Mouse (Mus musculus) large intestine, adult 2 months (tissue): ENCODE measurements around the gene Gfra4. TPM values are rescaled to one million over a fixed set of nuclear protein-coding genes. Genes with fewer than 3 reads are reported as not detected.
"Not testable (repeated sequence)": the region's sequence is repeated elsewhere in the genome, so short reads cannot be mapped to it uniquely, and the experiment has no call there.

ENCODE experiments used
- DNase-seq: peaks from one replicate; pipeline ENCODE4 v3.0.0-alpha.2; 2012; ENCODE audit warnings: low read depth, low spot score
- WGBS: fragments of 180-500 bp; shearing (Covaris S2); methylation state at CpG from one replicate; pipeline ENCODE4 v1.1.7; 2018; 5-methylcytosine and 5-hydroxymethylcytosine counted together
- polyA plus RNA-seq: library from polyadenylated mRNA; depleted of rRNA; stranded (reverse); fragments of >200 nt; gene quantifications from 2 replicates; pipeline ENCODE4 v1.2.3, GENCODE M21; 2012

Gene Gfra4
- polyA plus RNA-seq, 1 experiment = 15.4 TPM

DNA sequence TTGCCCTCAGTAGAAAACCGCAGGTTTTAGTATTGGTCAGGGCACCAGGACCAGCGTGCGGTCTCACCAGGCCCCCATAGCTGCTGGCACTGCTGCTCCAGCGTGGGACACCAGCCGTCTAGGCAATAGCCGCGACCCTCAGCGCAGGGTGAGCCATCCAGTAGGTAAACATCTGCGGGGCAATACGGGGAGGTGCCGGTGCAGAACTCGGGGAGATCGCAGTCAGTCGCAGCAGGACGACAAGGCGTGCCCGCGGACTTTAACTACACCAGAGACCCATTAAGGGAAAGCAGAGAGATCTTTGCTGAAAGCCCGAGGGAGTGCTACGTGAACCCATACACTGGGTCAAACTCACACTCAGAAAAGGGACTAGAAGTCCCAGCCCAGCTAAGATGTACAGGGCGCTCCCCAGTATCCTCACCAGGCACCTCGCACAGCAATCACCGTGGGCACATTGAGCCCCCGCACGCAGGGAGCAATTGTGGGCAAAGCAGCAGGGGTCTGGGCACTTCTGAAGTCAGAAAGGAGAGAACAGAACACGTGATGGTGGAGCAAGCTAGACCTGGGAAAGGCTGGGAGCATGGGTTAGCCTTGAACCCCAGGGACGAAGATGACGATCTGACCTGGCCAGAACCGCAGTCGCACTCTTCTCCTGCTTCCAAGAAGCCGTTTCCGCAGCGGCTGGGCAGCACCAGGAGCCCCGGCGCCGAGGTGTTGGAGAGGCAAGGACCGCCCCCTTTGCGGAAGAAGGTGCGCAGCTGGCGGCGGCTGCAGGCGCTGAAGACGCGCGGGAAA is 11.2 kb upstream of the Gfra4 start:
- WGBS = 12% methylated on average over 45 of the region's 45 CpGs
- DNase-seq = no peak

- no peak for DNase-seq
- 52% methylated on average over 6 of the region's 6 CpGs for WGBS
Measured at GRCm38 (mm10) chr2:131052862-131053418, 10.1 kb upstream of the Gfra4 start.

GRCm38 (mm10) chr2:131052043-131052442 is 9.2 kb upstream of the Gfra4 start:
- 62% methylated on average over 5 of the region's 5 CpGs for WGBS
- no peak for DNase-seq

DNA sequence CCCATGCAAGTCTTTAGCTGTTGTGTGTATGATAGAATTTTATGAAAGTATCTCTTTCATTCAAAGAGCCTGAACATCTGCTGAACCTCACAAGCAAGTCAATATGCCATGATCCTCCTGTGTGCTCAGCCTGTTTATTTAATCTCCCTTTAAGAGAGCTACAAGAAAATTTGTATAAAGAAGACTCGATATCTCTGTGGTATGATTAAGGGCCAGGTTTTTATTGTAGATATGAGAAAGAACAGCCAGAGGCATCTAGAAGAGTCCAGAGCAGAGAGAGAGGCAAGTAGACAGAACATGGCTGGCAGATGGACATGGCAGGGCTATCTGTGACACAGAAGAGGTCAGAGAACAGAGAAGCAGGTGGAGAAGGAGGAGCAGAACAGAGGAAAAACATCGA is 3.1 kb upstream of the Gfra4 start:
- WGBS = 60% methylated on average over 2 of the region's 2 CpGs
- DNase-seq = no peak

- 38% methylated on average over 9 of the region's 9 CpGs for WGBS
- DNase-seq = no peak
Measured at GRCm38 (mm10) chr2:131044989-131045720, 2.3 kb upstream of the Gfra4 start.

DNA sequence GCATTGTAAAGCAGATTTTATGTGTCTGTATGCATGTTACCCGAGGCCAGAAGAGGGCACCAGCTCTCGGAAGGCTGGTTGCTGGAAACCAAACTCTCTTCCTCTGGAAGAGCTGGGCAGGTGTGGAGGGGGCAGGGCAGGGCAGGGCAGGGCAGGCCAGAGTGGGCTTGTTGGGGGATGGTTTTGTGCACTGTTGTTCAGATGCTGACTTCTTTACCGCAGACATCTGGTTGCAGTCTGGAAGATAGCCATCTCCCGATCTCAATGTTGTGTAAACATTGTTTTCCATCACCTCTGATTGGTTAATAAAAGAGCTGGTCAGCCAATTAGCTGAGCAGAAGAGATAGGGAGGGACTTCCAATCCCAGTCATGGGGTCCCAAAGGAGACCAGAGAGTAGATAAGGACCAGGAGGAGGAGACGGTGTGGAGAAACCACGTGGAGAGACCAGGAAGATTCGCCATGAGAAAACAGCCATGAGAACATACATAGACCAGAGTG is 1.5 kb upstream of the Gfra4 start:
- WGBS = 17% methylated on average over 7 of the region's 7 CpGs
- DNase-seq = no peak

- no peak for DNase-seq
- 3% methylated on average over 115 of the region's 115 CpGs for whole genome bisulfite sequencing
Measured at GRCm38 (mm10) chr2:131040854-131041825, 1.7 kb downstream of the Gfra4 start.

DNA sequence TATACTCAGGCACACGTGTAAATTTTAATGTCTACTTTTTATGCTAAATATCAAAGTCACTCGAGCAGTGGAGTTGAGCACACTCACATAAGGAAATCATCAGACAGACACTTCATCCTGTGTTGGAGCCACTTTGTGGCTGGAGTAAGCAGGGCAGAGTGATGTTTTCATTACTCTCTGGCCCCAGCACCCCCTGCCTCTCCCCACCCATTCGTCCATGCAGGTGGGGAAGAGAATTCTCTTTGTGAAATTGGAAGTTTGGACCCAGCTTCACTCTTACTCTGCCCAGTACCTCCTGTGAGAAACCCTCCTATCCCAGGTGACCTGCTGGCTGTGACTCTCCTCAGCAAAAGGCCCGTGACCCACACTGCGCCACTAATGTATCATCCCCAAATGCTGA is 4.2 kb downstream of the Gfra4 start:
- DNase-seq = no peak
- 84% methylated on average over 5 of the region's 5 CpGs for WGBS

DNA sequence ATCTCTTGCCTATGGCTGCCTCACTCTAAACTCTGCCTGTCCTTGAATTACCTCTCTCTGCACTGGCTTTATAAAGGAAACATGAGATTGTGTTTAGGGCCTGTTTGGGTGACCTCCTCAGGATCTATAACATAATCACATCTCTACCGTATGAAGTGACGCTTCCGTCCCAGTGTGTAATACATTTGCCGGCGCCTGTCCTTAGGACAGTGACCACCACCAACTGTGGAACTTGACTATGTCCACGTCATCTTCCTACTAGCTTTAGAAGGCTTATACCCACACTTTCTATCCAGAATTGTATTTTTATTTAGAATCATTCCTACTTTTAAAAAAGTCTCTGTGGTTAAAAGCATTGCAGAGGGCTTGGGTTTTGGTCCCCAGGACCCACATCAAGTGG is 4.7 kb downstream of the Gfra4 start:
- no peak for DNase-seq
- WGBS = 87% methylated on average over 6 of the region's 6 CpGs

- DNase-seq = no peak
Measured at GRCm38 (mm10) chr2:131037226-131037990, 5.5 kb downstream of the Gfra4 start.

DNA sequence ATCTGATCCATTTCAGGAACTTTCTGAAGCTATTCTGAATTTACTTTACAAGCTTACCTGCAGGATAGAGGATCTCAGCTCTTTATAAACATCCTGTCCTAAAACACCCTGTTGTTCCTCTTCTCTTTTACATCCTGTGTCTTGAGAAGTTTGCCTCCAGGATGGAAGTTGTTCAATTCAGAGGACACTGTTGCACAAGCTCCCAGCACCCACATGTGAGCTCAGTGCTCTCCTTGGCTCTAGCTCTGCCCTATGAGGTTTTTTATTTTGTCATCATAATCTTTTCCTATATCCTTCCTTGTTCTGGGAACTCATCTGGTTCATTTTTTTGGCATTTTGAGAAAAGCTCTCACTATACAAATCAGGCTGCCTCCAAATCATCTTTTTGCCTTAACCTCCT is 6.1 kb downstream of the Gfra4 start:
- DNase-seq = no peak

More at GRCm38 (mm10) chr2:131037226-131037990, 5.5 kb downstream of the Gfra4 start:
- 13% methylated on average over 17 of the region's 17 CpGs for WGBS

DNA sequence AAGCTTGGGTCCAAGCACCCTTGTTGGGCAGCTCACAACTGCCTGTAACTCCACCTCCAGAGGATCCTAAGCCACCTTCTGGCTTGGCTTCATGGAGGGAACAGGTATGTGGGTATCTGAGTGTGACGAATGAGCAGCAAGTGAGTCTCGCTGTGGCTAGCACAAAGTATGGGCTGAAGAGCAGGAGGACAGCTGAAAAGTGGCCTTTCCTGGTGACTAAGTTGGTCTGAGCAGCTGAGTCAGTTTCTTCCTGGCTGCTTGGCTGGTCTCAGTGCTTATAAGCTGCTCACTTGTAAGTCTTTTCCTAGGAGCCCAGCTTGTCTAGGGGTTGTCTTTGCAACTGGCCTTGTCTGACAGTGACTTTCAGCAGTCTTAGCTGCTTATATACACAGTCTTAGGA is 6.5 kb downstream of the Gfra4 start:
- WGBS = 90% methylated on average over 2 of the region's 2 CpGs
- DNase-seq = no peak

- 54% methylated on average over 1 of the region's 1 CpGs for WGBS
- DNase-seq = not testable (repeated sequence)
Measured at GRCm38 (mm10) chr2:131031406-131031805, 11.5 kb downstream of the Gfra4 start.

DNA sequence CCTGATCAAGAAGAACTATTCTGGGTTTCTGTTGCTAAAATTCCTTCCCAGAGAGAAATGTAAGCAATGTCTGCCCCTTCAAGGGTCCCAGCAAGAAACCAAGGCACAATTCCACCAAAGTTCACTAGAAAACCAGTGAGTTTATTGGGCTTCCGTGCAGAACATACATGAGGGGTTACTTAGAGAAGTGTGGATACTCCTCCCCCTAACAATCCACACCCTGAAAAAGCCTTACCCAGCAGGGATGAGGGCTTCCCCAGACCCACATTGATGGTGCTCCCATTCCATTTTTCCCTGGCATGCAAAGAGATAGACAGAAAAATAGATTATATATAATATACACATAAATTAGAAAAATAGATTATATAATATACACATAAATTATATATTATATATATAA is 11.9 kb downstream of the Gfra4 start:
- WGBS = 84% methylated on average over 1 of the region's 1 CpGs

GRCm38 (mm10) chr2:131030561-131030960 is 12.3 kb downstream of the Gfra4 start:
- WGBS = 52% methylated on average over 2 of the region's 2 CpGs

More for the DNA sequence above, 11.9 kb downstream of the Gfra4 start:
- DNase-seq = no peak

DNA sequence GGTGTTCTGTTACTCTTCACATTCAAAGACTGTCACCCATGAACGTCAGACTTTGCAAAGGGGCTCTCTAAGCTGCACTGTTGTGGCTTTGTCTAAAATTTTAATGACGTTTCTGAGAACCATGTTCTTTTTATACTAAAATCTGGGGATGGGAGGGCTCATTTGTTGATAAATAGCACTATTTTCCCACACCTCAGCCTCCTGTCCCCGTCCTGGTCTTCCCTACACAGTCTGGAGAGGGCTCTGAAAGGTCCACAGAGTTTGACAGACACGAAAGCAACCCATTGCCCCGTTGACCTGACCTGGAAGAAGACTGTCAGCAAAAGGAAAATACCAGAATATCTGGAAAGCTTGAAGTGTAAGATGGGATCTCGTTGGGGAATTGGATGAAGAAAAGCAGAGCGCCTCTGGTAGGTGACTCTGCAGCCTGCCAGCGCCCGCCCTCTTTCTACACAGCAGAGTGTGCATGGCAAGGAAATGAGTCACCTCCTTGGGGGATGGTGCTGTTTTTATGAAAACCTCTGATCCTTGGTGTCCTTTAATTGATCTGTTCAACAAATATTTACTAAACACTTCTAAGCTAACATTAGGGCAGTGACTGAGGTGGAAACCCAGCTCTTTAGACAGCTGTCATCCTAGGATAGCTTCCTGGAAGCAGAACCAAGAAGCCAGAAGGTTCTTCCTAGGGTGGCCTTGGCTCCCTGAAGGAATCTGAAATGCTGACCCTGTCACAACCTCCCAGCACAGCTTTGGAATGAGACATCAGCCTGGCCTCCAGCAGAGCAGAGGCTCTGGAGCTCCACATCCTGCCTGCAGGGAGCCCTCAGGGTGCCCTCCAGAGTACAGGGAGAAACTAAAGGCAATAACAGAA is 13.6 kb downstream of the Gfra4 start:
- WGBS = 40% methylated on average over 9 of the region's 9 CpGs
- no peak for DNase-seq

More at GRCm38 (mm10) chr2:131030561-131030960, 12.3 kb downstream of the Gfra4 start:
- DNase-seq = no peak

- DNase-seq = no peak
- 92% methylated on average over 3 of the region's 3 CpGs for WGBS
Measured at GRCm38 (mm10) chr2:131026941-131027340, 15.9 kb downstream of the Gfra4 start.

DNA sequence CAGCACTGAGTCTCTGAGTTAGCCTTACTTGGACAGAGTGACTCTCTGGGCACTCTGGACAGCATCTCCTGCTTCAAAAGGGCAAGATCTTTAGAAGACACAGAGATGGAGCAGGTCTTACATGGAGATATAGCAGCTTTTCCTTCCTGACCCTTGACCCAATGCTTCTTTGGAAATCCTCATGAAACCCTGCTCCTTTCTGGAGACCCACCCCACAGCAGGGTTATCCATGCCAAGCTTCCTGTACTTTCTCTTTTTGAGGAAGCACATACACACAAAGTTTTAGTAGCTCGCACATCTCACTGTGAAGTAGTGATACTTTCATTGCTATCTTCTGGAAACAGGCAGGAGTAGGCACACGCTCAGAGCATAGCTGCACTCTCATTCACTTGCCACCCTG is 17.7 kb downstream of the Gfra4 start:
- WGBS = 85% methylated on average over 2 of the region's 2 CpGs

More for the DNA sequence above, 17.7 kb downstream of the Gfra4 start:
- DNase-seq = no peak
